ENCODE assay signal across 12 mouse cellular contexts in genomic region chr13:56052781-56053180, GRCm38 (mm10).
DNase-seq lines count a peak whose midpoint lies in the region; ATAC-seq lines count a peak whose summit lies in the region.
"Had no signal": no experiment of that assay in that cellular context is flagged by ENCODE, and none has a peak within 500 bp of the region (broad histone marks: within the 10 kb centered on the region; RNA-seq: fewer than 3 reads in every experiment).

No protein-coding gene starts in this region.

- no peaks in the 10 kb centered on the region for H3K36me3 ChIP-seq in liver, embryonic 12.5 days
- H3K36me3 ChIP-seq in intestine, embryonic 16.5 days (ENCODE audit: control insufficient read depth, insufficient read depth, low read length) = no peaks in the 10 kb centered on the region
- H3K36me3 ChIP-seq in stomach, embryonic 14.5 days (ENCODE audit: control insufficient read depth, insufficient read depth, low read length) = no peaks in the 10 kb centered on the region
- H3K36me3 ChIP-seq: lung, embryonic 15.5 days had no signal

- no peak overlapping the region for H3K9ac ChIP-seq in liver, embryonic 12.5 days
- no peak overlapping the region for H3K9ac ChIP-seq in intestine, embryonic 16.5 days (ENCODE audit: low read depth, low read length)
- 0 out of 2 replicates have a peak overlapping the region, but pooled peaks have one; percentile 10 for H3K9ac ChIP-seq in stomach, embryonic 14.5 days (replicated peaks; ENCODE audit: low read depth, low read length)
- H3K9ac ChIP-seq: lung, embryonic 15.5 days had no signal

- ATAC-seq in liver, embryonic 12.5 days = no peak
- peak; percentile 61 for ATAC-seq in intestine, embryonic 16.5 days
- ATAC-seq in stomach, embryonic 14.5 days (ENCODE audit: insufficient number of reproducible peaks, insufficient read depth, low FRiP score, low read depth) = peak; percentile 85
- ATAC-seq in inflammation-experienced regulatory T-cells, adult 6 months = no peak

- no peak overlapping the region for H3K27ac ChIP-seq in liver, embryonic 12.5 days
- H3K27ac ChIP-seq in intestine, embryonic 16.5 days (ENCODE audit: low read length) = no peak overlapping the region
- H3K27ac ChIP-seq in stomach, embryonic 14.5 days (ENCODE audit: low read length) = peak overlapping the region; percentile 78
- H3K27ac ChIP-seq: left cerebral cortex, adult 2 months; lung, embryonic 15.5 days had no signal

- H3K4me1 ChIP-seq in liver, embryonic 12.5 days = no peaks in the 10 kb centered on the region
- H3K4me1 ChIP-seq in intestine, embryonic 16.5 days (ENCODE audit: control insufficient read depth, insufficient read depth, low read length) = peaks cover 6% of the 10 kb centered on the region; the same call in 1 of the 2 replicates
- peaks cover 26% of the 10 kb centered on the region; the same call in 1 of the 2 replicates for H3K4me1 ChIP-seq in stomach, embryonic 14.5 days (ENCODE audit: control insufficient read depth, insufficient read depth, low read length)

- WGBS in liver, embryonic 12.5 days (ENCODE audit: insufficient replicate concordance) = 31% methylated on average over 10 of the region's 10 CpGs
- 21% methylated on average over 10 of the region's 10 CpGs for WGBS in intestine, embryonic 16.5 days
- WGBS in stomach, embryonic 14.5 days = 24% methylated on average over 10 of the region's 10 CpGs

- H3K4me2 ChIP-seq in liver, embryonic 12.5 days = no peak overlapping the region
- H3K4me2 ChIP-seq in intestine, embryonic 16.5 days (ENCODE audit: low read depth, low read length) = no peak overlapping the region
- no peak overlapping the region for H3K4me2 ChIP-seq in stomach, embryonic 14.5 days (replicated peaks; ENCODE audit: low read depth, low read length)
- H3K4me2 ChIP-seq: lung, embryonic 15.5 days had no signal

- DNase-seq in liver = peak; percentile 23
- DNase-seq in embryo, embryonic 10.5 days (ENCODE audit: low spot score) = peak; percentile 76
- no peak for DNase-seq in urinary bladder, postnatal 25 days (ENCODE audit: low spot score)
- DNase-seq in c-Kit-positive CD71-positive TER-119-positive erythroid progenitor cells, embryonic 14.5 days (ENCODE audit: low spot score) = no peak
- DNase-seq: gastrocnemius, postnatal 36 days; kidney, postnatal 10 days had no signal

- H3K9me3 ChIP-seq in liver, embryonic 12.5 days (replicated peaks) = no peaks in the 10 kb centered on the region
- H3K9me3 ChIP-seq in intestine, embryonic 16.5 days (ENCODE audit: control insufficient read depth, low read length) = no peaks in the 10 kb centered on the region
- no peaks in the 10 kb centered on the region for H3K9me3 ChIP-seq in stomach, embryonic 14.5 days (ENCODE audit: control insufficient read depth, low read depth, low read length)
- H3K9me3 ChIP-seq: lung, embryonic 15.5 days had no signal

- H3K4me3 ChIP-seq in liver, embryonic 12.5 days = no peak overlapping the region
- no peak overlapping the region for H3K4me3 ChIP-seq in intestine, embryonic 16.5 days (ENCODE audit: low read length)
- no peak overlapping the region for H3K4me3 ChIP-seq in stomach, embryonic 14.5 days (ENCODE audit: low read depth, low read length)
- H3K4me3 ChIP-seq: left cerebral cortex, adult 2 months; lung, embryonic 15.5 days had no signal

- no peaks in the 10 kb centered on the region for H3K27me3 ChIP-seq in liver, embryonic 12.5 days (replicated peaks)
- H3K27me3 ChIP-seq in intestine, embryonic 16.5 days (replicated peaks; ENCODE audit: control insufficient read depth, insufficient read depth, low read length) = no peaks in the 10 kb centered on the region
- H3K27me3 ChIP-seq in stomach, embryonic 14.5 days (ENCODE audit: control insufficient read depth, insufficient read depth, low read length) = no peaks in the 10 kb centered on the region

Comparison
In these comparisons a context has a peak if more than half of its experiments do, and no peak if none do; other contexts are left out.
1. DNase-seq: peak in liver (single experiment) and embryo, embryonic 10.5 days (single experiment); none in urinary bladder, postnatal 25 days (single experiment) and c-Kit-positive CD71-positive TER-119-positive erythroid progenitor cells, embryonic 14.5 days (single experiment).
2. ATAC-seq: peak in intestine, embryonic 16.5 days (single experiment) and stomach, embryonic 14.5 days (single experiment); none in liver, embryonic 12.5 days (single experiment) and inflammation-experienced regulatory T-cells, adult 6 months (single experiment).